Mouse (Mus musculus): Measurements from ENCODE around the gene Nupr1l.
"Not testable (repeated sequence)": the region's sequence is repeated elsewhere in the genome, so short reads cannot be mapped to it uniquely, and the experiment has no call there.

The Nupr1l gene

DNA sequence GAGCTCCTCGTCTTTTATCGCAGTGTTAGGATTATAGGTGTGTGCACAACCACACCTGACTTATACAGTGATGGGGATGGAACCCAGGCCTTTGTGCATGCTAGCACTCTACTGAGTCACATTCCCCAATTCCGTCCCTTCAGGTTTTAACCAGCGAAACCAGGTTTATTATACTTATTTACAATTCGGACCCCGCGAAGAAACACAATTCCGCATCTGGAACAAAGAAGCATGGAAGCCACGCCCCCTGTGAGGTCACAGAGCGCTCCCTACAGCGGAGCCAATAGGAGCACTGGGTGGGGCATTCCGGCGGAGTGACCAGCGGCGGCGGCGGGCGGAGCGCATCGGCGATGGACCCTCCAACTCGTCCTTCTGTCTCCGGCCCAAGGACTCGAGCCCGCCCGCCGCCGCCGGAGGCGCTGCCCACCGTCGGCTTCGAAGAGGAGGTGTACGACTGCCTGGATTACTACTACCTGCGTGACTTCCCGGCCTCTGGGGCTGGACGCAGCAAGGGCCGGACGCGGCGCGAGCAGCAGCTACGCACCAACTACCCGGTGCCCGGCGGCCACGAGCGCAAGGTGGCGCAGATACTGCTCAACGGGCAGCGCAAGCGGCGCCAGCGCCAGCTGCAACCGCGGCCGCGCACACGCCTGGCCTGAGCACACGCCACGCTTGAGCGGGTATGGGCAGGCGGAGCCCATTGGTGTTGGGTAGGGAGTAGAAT, at the start of gene Nupr1l:
TSS of gene Nupr1l (plus strand) at position 299 of the 724 bp plus-strand sequence.
- DNase-seq (ENCODE audit: low read depth, low spot score) = peak; percentile 91

DNA sequence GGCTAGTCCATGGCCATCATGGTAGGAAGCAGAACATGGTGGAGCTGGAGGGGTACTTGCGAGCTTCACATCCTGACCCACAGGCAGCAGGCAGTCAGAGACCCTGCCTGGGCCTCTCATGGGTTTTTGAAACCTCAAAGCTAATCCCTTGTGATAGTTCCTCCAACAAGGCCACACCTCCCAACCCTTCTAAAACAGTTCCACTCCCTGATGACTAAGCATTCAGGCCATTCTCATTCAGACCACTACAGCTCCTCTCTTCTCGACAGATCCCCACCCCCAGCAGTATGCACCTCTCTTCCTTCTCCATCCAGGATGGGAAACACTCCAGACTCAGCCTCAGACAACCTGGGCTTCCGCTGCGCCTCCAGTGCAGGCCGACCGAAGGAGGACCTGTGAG, 46.0 kb upstream of the Nupr1l start:
- DNase-seq (ENCODE audit: low read depth, low spot score) = peak; percentile 80

DNA sequence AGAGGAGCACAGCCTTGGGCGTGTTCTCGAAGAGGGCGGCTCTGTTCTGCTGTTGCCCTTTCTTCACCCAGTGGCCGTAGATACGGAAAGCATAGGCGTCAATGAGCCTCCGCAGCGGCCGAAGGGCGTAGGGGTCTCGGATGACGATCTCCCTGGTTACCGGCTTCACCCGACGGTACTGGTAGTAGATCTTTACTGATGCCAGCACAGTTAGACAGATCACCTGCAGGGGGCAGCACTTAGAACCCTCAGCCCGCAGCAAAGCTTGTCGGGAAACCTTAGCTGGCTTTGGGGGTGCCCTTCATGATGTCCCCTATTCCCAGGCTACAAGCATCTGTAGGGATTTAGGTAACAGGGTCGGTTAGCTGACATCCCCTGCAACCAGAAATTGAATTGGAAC, 43.9 kb upstream of the Nupr1l start:
- peak; percentile 79 for DNase-seq (ENCODE audit: low read depth, low spot score)

DNA sequence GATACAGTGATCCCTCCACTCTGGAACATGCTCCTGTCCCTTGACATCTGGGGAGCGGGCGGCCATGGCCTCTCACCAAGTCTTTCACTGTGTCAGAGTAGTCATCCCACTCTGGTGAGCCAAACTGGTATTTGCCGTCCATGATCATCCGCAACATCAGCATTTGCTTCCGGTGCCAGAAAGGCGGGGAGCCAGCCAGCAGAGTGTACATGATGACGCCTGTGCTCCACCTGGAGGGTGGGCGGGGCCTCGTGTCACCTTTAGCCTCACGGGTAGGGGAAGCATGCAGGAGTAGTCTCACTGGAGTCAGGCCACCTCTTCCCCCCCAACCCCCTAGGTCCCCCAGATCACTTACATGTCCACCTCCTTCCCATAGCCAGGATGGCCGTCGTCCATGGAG, 42.5 kb upstream of the Nupr1l start:
- peak; percentile 64 for DNase-seq (ENCODE audit: low read depth, low spot score)

DNA sequence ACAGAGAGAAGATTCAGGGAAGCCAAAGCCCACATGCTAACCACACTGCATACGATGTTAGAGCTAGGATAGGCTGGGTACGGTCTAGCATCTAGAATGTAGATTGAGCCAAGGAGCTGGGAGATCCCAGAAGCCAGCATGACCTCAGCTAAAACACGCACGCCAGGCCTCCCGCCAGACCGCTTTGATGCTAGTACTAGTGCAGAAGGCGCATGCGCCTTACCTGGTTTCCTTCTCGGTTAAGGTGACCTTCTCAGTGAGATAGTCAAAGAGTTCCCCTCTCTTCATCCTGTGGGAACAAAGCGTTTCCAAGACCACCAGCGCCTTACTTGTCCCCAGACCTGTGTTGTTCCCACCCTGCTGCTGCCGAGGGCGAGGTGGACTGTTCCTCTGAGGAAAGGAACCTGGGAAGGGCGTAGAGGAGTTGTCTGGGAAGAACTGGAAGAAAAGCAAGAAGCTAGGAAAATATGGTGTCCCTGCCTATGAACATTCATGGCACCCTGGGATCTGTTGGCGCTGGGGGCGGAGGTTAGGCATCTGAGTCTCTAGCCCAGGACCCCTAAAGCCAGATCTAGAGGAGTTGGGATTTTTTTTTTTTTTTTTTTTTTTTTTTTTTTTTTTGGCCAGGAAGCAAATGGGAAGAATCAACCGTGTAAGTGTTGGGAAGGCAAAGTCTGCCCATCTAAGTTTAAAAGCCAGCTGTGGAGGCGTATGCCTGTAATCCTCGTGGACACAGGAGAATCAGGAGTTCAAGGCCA, 38.9 kb upstream of the Nupr1l start:
- peak; percentile 92 for DNase-seq (ENCODE audit: low read depth, low spot score)

GRCm38 (mm10) chr5:129871238-129871637, 37.1 kb upstream of the Nupr1l start:
- DNase-seq (ENCODE audit: low read depth, low spot score) = no peak

DNA sequence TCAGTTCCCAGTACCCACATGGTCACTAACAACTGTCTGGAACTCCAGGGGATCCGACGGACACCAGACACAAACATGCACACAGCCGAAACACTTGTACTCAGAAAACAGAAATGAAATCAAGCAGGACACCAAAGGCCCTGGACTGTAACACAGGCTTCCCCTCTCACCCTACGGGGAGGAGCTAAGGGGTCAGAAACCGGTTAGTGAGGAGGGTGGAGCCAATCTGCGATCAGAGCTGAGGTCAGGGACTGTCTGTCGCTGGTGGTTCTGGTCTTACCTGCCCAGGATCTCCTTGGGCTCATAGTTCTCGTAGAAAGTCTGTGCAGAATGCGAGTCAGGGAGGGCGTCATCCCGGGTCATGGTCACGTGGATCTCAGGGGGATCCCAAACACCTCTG, 34.4 kb upstream of the Nupr1l start:
- DNase-seq (ENCODE audit: low read depth, low spot score) = peak; percentile 77

- peak; percentile 63 for DNase-seq (ENCODE audit: low read depth, low spot score)
These were observed 33.2 kb upstream of the Nupr1l start for GRCm38 (mm10) chr5:129875098-129875497.

DNA sequence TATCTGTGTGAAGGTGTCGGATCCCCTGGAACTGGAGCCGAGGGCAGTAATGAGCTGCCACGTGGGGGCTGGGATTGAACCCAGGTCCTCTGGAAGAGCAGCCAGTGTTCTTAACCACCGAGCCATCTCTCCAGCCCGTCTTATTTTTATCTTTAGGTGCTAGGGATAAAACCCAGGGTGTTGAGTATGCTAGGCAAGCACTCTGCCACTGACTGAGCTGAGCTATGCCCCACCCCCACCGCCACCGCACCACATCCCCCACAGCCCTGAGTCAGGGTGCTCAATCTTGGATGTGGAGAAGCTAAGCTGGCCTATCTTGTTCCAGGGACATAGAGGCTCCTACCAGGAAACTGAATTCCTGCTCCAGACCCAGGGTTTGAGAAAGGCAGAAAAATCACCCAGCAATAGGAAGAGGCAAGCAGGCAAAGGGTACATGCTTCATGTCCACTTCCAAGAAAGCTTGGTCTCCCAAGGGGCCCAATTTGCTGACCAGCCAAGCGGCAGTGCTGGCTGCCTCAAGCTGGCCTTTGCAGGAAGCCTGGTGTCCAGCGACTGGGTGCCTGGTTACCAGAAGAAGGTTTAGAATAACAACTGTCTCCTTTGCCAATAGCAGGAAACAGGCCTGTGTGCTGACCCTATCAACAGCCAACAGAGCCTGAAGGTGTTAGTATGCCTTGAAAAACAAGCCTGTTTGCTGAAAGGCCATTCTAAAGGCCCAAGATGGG, 30.4 kb upstream of the Nupr1l start:
- DNase-seq (ENCODE audit: low read depth, low spot score) = no peak

GRCm38 (mm10) chr5:129878946-129879345, 29.4 kb upstream of the Nupr1l start:
- DNase-seq (ENCODE audit: low read depth, low spot score) = no peak

GRCm38 (mm10) chr5:129879888-129880287, 28.5 kb upstream of the Nupr1l start:
- no peak for DNase-seq (ENCODE audit: low read depth, low spot score)

DNA sequence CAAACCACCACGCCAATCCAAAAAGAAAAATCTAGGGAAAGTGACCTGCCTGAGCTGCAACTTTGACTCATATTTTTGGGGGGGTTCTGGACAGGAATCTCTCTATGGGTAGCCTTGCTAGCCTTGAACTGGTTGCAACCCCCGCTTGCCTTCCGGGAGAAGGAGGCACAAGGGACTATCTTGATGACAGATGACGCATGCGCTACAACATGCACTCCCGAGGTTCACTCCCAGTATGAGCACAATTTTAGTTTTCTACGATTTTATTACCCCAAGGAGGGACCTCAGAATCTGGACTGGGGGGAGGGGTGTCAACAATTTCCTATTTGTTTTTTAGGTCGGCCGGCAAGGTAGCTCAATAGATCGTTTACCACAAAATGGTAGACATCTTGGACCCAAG, 22.1 kb upstream of the Nupr1l start:
- no peak for DNase-seq (ENCODE audit: low read depth, low spot score)

DNA sequence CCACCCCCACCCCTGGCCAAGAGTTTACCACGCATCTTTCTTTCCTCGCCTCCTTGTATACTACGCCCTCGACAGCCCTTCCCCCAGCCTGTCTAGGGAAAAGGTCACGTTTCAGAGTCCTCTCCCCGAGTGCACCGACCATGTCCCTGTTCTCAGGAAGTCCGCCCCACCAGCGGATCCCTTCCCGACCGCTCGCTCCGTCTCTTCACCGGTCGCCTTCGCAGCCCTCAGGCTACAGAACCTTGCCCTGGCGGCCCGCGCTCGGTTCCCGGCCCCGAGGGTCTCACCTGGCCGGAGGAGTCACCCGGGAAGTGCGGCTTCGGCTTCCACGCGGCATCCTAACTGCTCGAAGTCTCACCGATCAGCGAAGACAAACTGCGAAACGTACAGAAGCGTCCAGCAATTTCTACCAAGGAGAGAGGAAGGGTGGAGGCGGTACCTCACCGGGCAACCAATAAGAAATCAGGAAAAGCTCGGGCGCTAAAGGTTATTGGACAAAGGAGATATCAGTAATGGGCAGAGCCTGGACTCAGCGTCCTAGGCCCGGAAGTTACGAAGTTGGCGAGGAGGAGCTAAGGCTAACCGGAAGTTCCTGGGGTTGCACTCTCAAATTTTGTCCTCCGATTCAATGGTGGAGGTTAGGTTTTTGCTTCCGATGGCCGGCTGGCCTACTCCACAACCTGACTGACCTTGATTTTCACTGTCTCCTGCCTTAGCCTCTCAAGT, 21.3 kb upstream of the Nupr1l start, which contains the start of gene Chchd2:
TSS of gene Chchd2 (minus strand) at position 560 of the 726 bp plus-strand sequence.
- DNase-seq (ENCODE audit: low read depth, low spot score) = peak; percentile 99

GRCm38 (mm10) chr5:129890390-129890789, 17.9 kb upstream of the Nupr1l start:
- not testable (repeated sequence) for DNase-seq (ENCODE audit: low read depth, low spot score)

DNA sequence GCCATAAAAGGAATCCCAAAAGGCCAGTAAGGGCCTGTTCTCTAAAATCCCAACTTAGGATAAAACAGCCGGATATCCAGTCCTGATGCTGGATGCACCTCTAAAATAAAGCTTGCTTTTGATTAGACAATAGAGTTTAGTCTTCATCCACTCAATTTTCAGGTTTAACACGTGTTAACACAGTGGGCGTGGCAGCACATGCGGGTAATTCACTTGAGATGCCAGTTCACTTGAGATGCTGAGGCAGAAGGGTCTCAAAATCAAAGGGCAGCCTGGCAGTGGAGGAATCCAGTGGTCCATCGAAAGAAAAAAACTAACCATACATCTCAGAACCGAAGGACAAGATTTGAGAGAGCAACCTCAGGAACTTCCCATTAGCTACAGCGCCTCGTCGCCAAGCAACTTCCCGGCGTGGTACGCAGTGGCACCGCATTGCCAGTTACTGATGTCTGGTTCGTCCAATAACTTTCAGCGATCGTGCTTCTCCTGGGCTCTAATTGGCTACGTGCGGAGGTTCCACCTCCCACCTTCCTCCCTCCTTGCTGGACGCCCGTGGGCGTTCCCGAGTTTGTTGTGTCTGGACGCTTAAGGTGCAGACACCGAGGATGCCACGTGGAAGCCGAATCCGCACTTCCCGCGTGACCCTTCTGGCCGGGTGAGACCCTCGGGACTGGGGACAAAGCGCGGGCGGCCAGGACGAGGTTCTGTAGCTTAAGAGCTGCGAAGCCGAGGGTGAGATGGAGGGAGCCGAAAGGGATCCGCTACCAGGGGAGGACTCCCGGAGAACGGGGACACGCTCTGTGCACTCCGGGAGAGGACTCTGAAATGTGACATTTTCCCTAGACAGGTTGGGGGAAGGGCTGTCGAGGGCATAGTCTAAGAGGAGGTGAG, 12.9 kb upstream of the Nupr1l start, which contains the start of gene Zbed5:
TSS of gene Zbed5 (plus strand) at position 526 of the 891 bp plus-strand sequence.
- DNase-seq (ENCODE audit: low read depth, low spot score) = peak; percentile 99

- DNase-seq (ENCODE audit: low read depth, low spot score) = no peak
These were observed 9.9 kb upstream of the Nupr1l start, which contains the start of gene Phkg1 for GRCm38 (mm10) chr5:129898449-129898848. TSS of gene Phkg1 (minus strand) at chr5:129898549.

- DNase-seq (ENCODE audit: low read depth, low spot score) = no peak
These were observed 565 bp upstream of the Nupr1l start for GRCm38 (mm10) chr5:129907775-129908174.

DNA sequence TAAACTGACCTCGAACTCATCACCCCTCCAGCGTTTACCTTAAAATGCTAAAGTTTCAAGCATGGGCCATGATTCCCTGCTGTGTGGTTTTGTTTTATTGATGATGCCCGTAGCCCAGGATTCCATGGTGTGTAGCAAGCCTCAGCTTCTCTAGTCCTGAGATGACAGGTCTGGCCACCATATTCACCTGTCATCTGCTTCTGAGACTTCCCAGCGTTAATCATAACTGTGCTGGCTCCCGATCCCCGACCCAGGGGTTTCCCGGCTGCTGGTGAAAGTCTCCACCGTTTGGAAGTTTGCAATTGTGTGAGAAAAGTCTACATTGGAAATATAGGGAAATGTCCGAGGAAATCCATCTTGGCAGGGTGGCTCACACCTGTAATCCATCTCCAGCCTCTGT, 807 bp downstream of the Nupr1l start:
- DNase-seq (ENCODE audit: low read depth, low spot score) = no peak

- DNase-seq (ENCODE audit: low read depth, low spot score) = peak; percentile 67
These were observed 1.3 kb downstream of the Nupr1l start for GRCm38 (mm10) chr5:129909591-129909990.

- DNase-seq (ENCODE audit: low read depth, low spot score) = peak; percentile 87
These were observed 5.7 kb downstream of the Nupr1l start for GRCm38 (mm10) chr5:129914024-129914423.
